Mouse (Mus musculus): Measurements from ENCODE around the gene Mcat. TPM values are rescaled to one million over a fixed set of nuclear protein-coding genes. Genes with fewer than 3 reads are reported as not detected.

Mcat gene
- total RNA-seq (2023; ENCODE audit: inconsistent age): 16.4 to 20.4 TPM (median 18.2 TPM) in 4 replicates

GRCm38 (mm10) chr15:83563327-83563856 is at the start of gene Mcat, which contains the start of gene Tspo:
Gene Mcat, minus strand, starts transcription at chr15:83563787.
Gene Tspo, plus strand, starts transcription at chr15:83563592.

DNA sequence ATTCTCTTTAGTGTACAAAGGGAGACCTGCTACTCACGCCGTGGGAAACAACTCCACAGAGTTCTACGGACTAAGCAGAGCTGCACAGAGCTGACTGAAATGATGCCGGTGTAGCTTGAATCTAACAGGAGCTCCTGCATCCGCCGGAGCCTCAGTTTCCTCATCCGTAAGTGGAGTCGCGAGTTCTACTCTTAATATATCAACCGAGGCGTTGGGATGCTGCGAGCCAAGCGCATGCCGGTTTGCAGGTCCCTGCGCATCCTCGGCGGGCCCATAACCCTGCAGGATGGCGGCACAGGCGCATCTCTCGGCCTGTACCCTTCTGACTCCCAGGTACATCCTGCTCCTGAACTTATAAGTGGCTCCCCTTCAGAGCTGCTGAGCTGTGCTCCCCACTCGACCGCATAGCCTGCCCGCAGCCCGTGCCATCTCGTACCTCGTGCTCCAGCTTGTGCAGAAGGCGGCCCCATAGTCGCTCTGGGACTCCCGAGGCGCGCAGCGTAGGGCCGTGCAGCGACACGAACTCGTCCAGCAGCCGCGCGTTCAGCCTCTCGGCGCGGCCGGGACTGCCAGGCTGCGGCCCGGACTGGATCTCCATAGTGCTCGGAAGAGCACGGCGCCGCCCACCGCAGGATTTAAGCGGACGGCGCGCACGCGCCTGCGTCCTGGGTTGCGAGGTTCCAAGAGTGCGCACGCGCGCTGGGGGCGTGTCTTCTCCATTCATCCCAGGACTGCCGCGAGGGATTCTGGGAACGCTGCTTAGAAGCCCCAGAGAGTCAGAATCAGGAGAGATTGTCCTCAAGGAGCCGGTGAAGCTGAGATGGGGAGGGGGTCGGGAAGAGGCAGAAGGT is 31.2 kb upstream of the Mcat start, which contains the start of gene Ttll12:
Gene Ttll12 (minus strand): TSS at position 645 of the 851 bp plus-strand sequence.

GRCm38 (mm10) chr15:83526424-83527091 is 37.0 kb downstream of the Mcat start, which contains the start of gene Bik:
Gene Bik, plus strand, starts transcription at chr15:83526862.

GRCm38 (mm10) chr15:83510805-83511405 is 52.7 kb downstream of the Mcat start, which contains the start of gene Ttll1:
Gene Ttll1, minus strand, starts transcription at chr15:83510893.

Other genes starting within 250 kb of the Mcat start
- 9.8 to 10.5 TPM (median 10.1 TPM) in 4 replicates for gene Arfgap3, start 213.5 kb downstream of the Mcat start, total RNA-seq (2023; ENCODE audit: inconsistent age)
- gene Pacsin2, start 99.2 kb downstream of the Mcat start, total RNA-seq (2023; ENCODE audit: inconsistent age): 68.4 to 88.1 TPM (median 77.7 TPM) in 4 replicates
- gene Ttll1, start 52.9 kb downstream of the Mcat start, total RNA-seq (2023; ENCODE audit: inconsistent age): 5.8 to 8.1 TPM (median 6.9 TPM) in 4 replicates
- gene Bik, start 36.9 kb downstream of the Mcat start, total RNA-seq (2023; ENCODE audit: inconsistent age): not detected in 4 replicates
- gene Tspo, start 195 bp downstream of the Mcat start, total RNA-seq (2023; ENCODE audit: inconsistent age): 52.7 to 63.3 TPM (median 59.1 TPM) in 4 replicates
- gene Ttll12, start 31.4 kb upstream of the Mcat start, total RNA-seq (2023; ENCODE audit: inconsistent age): 6.0 to 10.9 TPM (median 8.2 TPM) in 4 replicates
- not detected in 4 replicates for gene Scube1, start 161.2 kb upstream of the Mcat start, total RNA-seq (2023; ENCODE audit: inconsistent age)
- gene Mpped1, start 215.7 kb upstream of the Mcat start, total RNA-seq (2023; ENCODE audit: inconsistent age): not detected in 4 replicates